Mouse (Mus musculus): Measurements from ENCODE around the gene Rec8.

Rec8 gene

GRCm38 (mm10) chr14:55592226-55592625, 25.6 kb upstream of the Rec8 start:
- DNase-seq (ENCODE audit: low read depth, low spot score), result no peak

- DNase-seq (ENCODE audit: low read depth, low spot score), result peak; percentile 40
Observed at GRCm38 (mm10) chr14:55596036-55596690, 21.7 kb upstream of the Rec8 start.

- DNase-seq (ENCODE audit: low read depth, low spot score), result no peak
Observed at GRCm38 (mm10) chr14:55598521-55599390, 19.1 kb upstream of the Rec8 start.

- no peak for DNase-seq (ENCODE audit: low read depth, low spot score)
Observed at GRCm38 (mm10) chr14:55603271-55603632, 14.6 kb upstream of the Rec8 start, which contains the start of gene Irf9. Gene Irf9 (plus strand): TSS chr14:55603571.

DNA sequence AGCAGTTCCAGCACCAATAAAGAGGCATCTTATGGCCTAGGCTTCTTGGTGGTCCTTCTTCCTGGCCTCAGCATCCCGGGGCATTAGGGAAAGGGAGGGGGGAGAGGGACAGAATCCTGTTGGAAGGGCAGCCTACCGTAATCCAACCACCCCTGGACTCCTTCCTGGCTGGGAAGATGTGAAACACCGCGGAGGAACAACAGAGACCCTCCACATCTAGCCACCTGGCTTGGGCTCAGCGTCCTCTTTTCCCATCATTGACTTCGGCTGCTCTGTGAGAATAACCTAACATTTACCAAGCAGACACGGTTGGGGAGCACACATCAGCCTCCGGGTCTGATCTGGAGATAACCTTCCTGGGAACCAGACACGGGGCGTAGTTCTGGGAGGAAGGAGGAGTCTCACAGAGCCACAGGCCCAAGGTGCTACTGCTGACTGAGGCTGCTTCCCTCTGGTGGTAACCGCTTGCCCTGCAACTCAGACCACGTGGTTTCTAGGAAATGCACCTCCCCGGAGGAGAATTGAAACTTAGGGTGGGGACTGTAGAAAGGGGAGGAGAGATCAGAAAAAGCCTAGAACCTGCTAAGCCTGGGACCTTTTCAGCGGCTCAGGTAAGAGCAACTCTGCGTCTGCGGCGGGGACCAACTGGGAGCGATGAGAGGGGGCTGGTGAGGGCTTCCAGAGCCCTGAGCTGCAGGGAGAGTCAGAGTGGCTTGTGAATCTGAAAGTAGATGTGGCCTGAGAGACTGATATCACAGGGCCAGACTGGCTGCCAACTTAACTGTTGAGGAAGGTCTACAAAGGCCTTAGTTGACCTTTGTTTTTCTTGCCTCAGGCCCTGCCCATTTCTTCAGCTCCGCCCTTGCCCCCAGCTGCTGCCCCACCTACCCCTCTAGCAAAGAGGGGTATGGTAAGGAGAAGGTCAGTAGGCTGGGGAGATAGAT, 13.9 kb upstream of the Rec8 start:
- peak; percentile 95 for DNase-seq (ENCODE audit: low read depth, low spot score)

DNA sequence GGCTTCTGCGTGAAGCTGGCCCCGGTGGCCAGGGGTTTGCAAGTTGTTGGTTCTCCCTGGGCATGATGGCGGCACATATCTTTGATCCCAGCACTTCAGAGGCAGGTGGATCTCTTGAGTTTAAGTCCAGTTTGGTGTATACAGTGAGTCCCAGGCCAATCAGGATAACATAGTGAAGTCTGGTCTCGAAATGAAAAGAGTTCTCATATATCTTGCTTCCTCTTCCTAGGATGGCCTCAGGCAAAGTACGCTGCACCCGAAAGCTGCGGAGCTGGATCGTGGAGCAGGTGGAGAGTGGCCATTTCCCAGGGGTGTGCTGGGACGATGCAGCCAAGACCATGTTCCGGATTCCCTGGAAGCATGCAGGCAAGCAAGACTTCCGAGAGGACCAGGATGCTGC, 13.0 kb upstream of the Rec8 start:
- DNase-seq (ENCODE audit: low read depth, low spot score), result no peak

GRCm38 (mm10) chr14:55605743-55606459, 11.9 kb upstream of the Rec8 start:
- DNase-seq (ENCODE audit: low read depth, low spot score), result no peak

DNA sequence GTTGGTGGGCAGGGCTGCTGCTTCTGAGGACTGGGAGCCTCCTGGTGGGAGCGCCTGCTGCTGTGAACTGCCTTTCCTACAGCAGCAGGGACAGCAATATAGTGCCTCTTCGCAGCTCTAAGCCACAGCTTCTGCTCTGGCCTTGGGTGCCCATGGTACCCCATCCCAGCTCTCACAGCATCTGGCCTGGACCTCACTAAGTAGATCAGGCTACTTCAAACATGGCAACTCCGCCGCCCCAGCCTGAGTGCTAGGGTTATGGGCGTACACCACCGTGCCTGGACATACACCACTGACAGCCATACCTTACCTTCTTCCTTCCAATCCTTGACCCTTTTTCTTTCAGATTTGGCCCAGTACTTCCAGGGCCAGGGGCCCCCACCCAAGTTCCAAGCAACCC, 9.5 kb upstream of the Rec8 start:
- no peak for DNase-seq (ENCODE audit: low read depth, low spot score)

DNA sequence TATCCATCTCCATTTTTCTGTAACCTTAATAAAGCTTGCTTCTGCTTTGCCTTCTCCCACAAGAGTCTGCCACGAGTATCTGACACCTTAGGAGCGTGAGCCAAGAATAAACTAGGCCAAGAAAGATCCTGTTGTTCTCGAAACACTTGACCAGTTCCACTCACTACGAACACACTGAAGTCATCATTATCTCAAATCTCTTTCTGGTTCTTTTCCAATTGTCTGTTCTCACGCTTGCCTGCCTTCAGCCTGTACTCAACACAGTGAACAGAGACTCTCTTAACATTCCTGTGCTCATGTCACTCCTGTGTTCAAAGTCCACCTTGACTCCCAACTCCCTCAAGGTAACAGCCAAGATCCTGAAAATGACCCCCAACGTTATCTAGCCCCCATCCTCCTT, 4.5 kb upstream of the Rec8 start:
- peak; percentile 20 for DNase-seq (ENCODE audit: low read depth, low spot score)

- DNase-seq (ENCODE audit: low read depth, low spot score), result no peak
Observed at GRCm38 (mm10) chr14:55614565-55615178, 3.2 kb upstream of the Rec8 start.

DNA sequence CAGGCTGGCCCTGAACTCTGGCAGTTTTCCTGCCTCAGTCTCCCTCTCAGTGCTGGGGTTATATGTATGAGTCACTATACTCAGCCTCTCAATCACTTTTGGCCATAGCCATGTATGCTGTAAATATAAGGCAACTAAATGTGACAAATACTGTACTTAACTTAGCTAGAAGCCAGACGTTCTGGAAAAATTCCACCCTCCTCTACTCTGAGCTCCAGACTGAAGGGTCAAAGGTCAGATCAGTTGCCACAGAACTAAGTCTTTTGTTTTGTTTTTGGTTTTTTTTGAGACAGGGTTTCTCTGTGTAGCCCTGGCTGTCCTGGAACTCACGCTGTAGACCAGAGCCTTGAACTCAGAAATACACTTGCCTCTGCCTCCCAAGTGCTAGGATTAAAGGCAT, 2.0 kb upstream of the Rec8 start:
- no peak for DNase-seq (ENCODE audit: low read depth, low spot score)

DNA sequence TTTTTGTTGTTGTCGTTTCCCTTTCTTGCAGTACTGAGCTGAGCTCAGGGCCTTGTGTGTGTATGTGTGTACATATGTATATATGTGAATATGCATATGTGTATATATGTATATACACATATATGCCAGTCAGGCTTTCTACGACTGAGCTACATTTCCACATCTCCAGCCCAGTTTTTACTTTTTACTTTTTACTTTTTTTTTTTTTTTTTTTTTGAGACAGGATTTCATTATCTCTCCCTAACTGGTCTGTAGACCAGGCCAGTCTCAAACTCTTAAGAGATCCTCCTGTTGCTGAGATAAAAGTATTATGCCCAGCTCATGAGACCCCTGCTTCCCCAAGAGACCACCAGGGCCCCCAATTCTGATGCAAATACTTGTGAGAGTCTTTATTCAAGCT, 993 bp upstream of the Rec8 start:
- DNase-seq (ENCODE audit: low read depth, low spot score), result no peak

GRCm38 (mm10) chr14:55618486-55619195, 804 bp downstream of the Rec8 start:
- peak; percentile 74 for DNase-seq (ENCODE audit: low read depth, low spot score)

- DNase-seq (ENCODE audit: low read depth, low spot score), result no peak
Observed at GRCm38 (mm10) chr14:55628077-55628827, 10.4 kb downstream of the Rec8 start.

- DNase-seq (ENCODE audit: low read depth, low spot score), result peak; percentile 20
Observed at GRCm38 (mm10) chr14:55629312-55629711, 11.5 kb downstream of the Rec8 start.

- peak; percentile 60 for DNase-seq (ENCODE audit: low read depth, low spot score)
Observed at GRCm38 (mm10) chr14:55634874-55635522, 17.2 kb downstream of the Rec8 start.

GRCm38 (mm10) chr14:55635523-55636007, 17.7 kb downstream of the Rec8 start, which contains the start of gene Ipo4:
Gene Ipo4 (minus strand): TSS chr14:55635957.
- peak; percentile 98 for DNase-seq (ENCODE audit: low read depth, low spot score)

DNA sequence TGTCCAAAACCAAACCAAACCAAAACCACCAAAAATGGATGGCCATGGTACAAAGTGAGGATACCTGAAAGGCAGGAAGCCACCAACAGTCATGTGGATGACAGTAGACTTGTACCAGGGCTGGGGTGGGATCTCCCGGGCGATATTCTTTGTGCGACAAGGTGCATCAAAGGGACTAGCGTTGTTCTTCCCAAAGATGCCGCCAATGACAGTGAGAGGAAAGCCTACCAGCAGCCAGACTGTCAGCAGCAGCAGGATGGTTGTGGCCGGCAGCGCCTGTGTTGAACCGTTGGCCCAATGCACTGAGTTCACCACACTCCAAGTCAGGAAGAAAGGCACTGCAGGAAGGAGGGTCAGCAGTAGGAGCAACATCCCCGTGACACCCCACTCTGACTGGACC, 20.0 kb downstream of the Rec8 start, which contains the start of gene Gm49378:
Gene Gm49378 (minus strand): TSS at position 101 of the 400 bp plus-strand sequence.
- no peak for DNase-seq (ENCODE audit: low read depth, low spot score)

DNA sequence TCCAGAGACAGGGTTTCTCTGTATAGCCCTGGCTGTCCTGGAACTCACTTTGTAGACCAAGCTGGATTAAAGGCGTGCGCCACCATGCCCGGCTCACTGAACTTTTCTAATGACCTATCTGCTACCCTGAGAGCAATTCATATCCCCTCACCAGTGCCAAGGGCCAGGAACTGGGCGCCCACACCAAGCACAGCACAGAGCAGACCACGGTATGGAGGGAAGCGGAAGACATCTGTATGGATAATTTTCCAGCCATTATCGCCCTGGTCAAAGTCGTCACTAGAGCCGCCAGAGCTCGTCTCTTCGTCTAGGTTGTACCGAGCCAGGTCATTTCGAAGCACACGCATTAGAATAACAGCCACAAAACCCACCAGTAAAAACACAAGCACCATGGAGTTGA, 23.0 kb downstream of the Rec8 start:
- DNase-seq (ENCODE audit: low read depth, low spot score), result no peak

Measured in brain, adult 2 months (tissue).